Mouse (Mus musculus): ENCODE measurements around the gene Nop53. TPM values are rescaled to one million over a fixed set of nuclear protein-coding genes. Genes with fewer than 3 reads are reported as not detected.

Nop53 gene
- polyA plus RNA-seq (2014; fragmentation: Nextera tagmentation; extraction: Ambion mirVana): 164 and 180 TPM in 2 replicates

GRCm38 (mm10) chr7:15945721-15946536, at the start of gene Nop53:
Nop53 (minus strand) TSS chr7:15946074.
- ATAC-seq (ENCODE audit: low read depth) (peak; percentile 91), DNase-seq (ENCODE audit: low spot score) (peak; percentile 99)
- Histone ChIP-seq H3K4me3 (ENCODE audit: low read depth, low read length) (peak within 1 kb of the TSS; percentile 72), H3K27ac (replicated peaks; ENCODE audit: low read depth, low read length) (peak within 1 kb of the TSS; percentile 96), H3K4me1 (ENCODE audit: control insufficient read depth, insufficient read depth, low read length) (peaks cover 8% of the 10 kb centered on the region), H3K9me3 (ENCODE audit: control insufficient read depth, low read length) (no peaks in the 10 kb centered on the region), H3K27me3 (replicated peaks; ENCODE audit: control insufficient read depth, insufficient read depth, low read length) (no peaks in the 10 kb centered on the region), H3K4me2 (ENCODE audit: low read depth, low read length) (peak within 1 kb of the TSS; percentile 95), H3K9ac (ENCODE audit: low read depth, low read length) (peak within 1 kb of the TSS; percentile 85), H3K36me3 (ENCODE audit: control insufficient read depth, insufficient read depth, low read length) (peaks cover 55% of the 10 kb centered on the region)
- WGBS: 2% methylated on average over 51 of the region's 59 CpGs

GRCm38 (mm10) chr7:15993789-15994188, 47.9 kb upstream of the Nop53 start:
- no peak overlapping the region for H3K9ac ChIP-seq (ENCODE audit: low read depth, low read length)
- H3K27ac ChIP-seq (replicated peaks; ENCODE audit: low read depth, low read length): no peak overlapping the region
- DNase-seq (ENCODE audit: low spot score) (no peak), ATAC-seq (ENCODE audit: low read depth) (no peak)
- no peak overlapping the region for H3K4me2 ChIP-seq (ENCODE audit: low read depth, low read length)
- H3K9me3 ChIP-seq (ENCODE audit: control insufficient read depth, low read length): no peaks in the 10 kb centered on the region
- WGBS: 91% methylated on average over 4 of the region's 4 CpGs
- no peak overlapping the region for H3K4me3 ChIP-seq (ENCODE audit: low read depth, low read length)
- no peaks in the 10 kb centered on the region for H3K27me3 ChIP-seq (replicated peaks; ENCODE audit: control insufficient read depth, insufficient read depth, low read length)
- no peaks in the 10 kb centered on the region for H3K4me1 ChIP-seq (ENCODE audit: control insufficient read depth, insufficient read depth, low read length)
- peaks cover 80% of the 10 kb centered on the region for H3K36me3 ChIP-seq (ENCODE audit: control insufficient read depth, insufficient read depth, low read length)

- H3K9me3 ChIP-seq (ENCODE audit: control insufficient read depth, low read length): no peaks in the 10 kb centered on the region
- peaks cover 84% of the 10 kb centered on the region for H3K36me3 ChIP-seq (ENCODE audit: control insufficient read depth, insufficient read depth, low read length)
- no peak overlapping the region for H3K4me3 ChIP-seq (ENCODE audit: low read depth, low read length)
- DNase-seq (ENCODE audit: low spot score) (no peak), ATAC-seq (ENCODE audit: low read depth) (no peak)
- H3K9ac ChIP-seq (ENCODE audit: low read depth, low read length): no peak overlapping the region
- no peak overlapping the region for H3K4me2 ChIP-seq (ENCODE audit: low read depth, low read length)
- H3K4me1 ChIP-seq (ENCODE audit: control insufficient read depth, insufficient read depth, low read length): no peaks in the 10 kb centered on the region
- WGBS: 92% methylated on average over 3 of the region's 3 CpGs
- no peak overlapping the region for H3K27ac ChIP-seq (replicated peaks; ENCODE audit: low read depth, low read length)
- no peaks in the 10 kb centered on the region for H3K27me3 ChIP-seq (replicated peaks; ENCODE audit: control insufficient read depth, insufficient read depth, low read length)
Measured at GRCm38 (mm10) chr7:15993152-15993551, 47.3 kb upstream of the Nop53 start.

GRCm38 (mm10) chr7:15991764-15992163, 45.9 kb upstream of the Nop53 start:
- Histone ChIP-seq H3K36me3 (ENCODE audit: control insufficient read depth, insufficient read depth, low read length) (peaks cover 84% of the 10 kb centered on the region), H3K4me2 (ENCODE audit: low read depth, low read length) (no peak overlapping the region), H3K27ac (replicated peaks; ENCODE audit: low read depth, low read length) (no peak overlapping the region), H3K4me1 (ENCODE audit: control insufficient read depth, insufficient read depth, low read length) (no peaks in the 10 kb centered on the region), H3K27me3 (replicated peaks; ENCODE audit: control insufficient read depth, insufficient read depth, low read length) (no peaks in the 10 kb centered on the region), H3K9ac (ENCODE audit: low read depth, low read length) (no peak overlapping the region), H3K9me3 (ENCODE audit: control insufficient read depth, low read length) (no peaks in the 10 kb centered on the region), H3K4me3 (ENCODE audit: low read depth, low read length) (no peak overlapping the region)
- 96% methylated on average over 3 of the region's 3 CpGs for WGBS
- ATAC-seq (ENCODE audit: low read depth) (no peak), DNase-seq (ENCODE audit: low spot score) (no peak)

- H3K36me3 ChIP-seq (ENCODE audit: control insufficient read depth, insufficient read depth, low read length): peaks cover 74% of the 10 kb centered on the region
- no peak overlapping the region for H3K27ac ChIP-seq (replicated peaks; ENCODE audit: low read depth, low read length)
- no peak for DNase-seq (ENCODE audit: low spot score)
- no peak overlapping the region for H3K9ac ChIP-seq (ENCODE audit: low read depth, low read length)
- H3K27me3 ChIP-seq (replicated peaks; ENCODE audit: control insufficient read depth, insufficient read depth, low read length): no peaks in the 10 kb centered on the region
- ATAC-seq (ENCODE audit: low read depth): no peak
- H3K4me2 ChIP-seq (ENCODE audit: low read depth, low read length): no peak overlapping the region
- 97% methylated on average over 11 of the region's 16 CpGs for WGBS
- no peak overlapping the region for H3K4me3 ChIP-seq (ENCODE audit: low read depth, low read length)
- no peaks in the 10 kb centered on the region for H3K9me3 ChIP-seq (ENCODE audit: control insufficient read depth, low read length)
- no peaks in the 10 kb centered on the region for H3K4me1 ChIP-seq (ENCODE audit: control insufficient read depth, insufficient read depth, low read length)
Measured at GRCm38 (mm10) chr7:15987661-15988356, 41.9 kb upstream of the Nop53 start.

- Histone ChIP-seq H3K9ac (ENCODE audit: low read depth, low read length) (no peak overlapping the region), H3K4me1 (ENCODE audit: control insufficient read depth, insufficient read depth, low read length) (no peaks in the 10 kb centered on the region), H3K27ac (replicated peaks; ENCODE audit: low read depth, low read length) (no peak overlapping the region), H3K9me3 (ENCODE audit: control insufficient read depth, low read length) (no peaks in the 10 kb centered on the region), H3K27me3 (replicated peaks; ENCODE audit: control insufficient read depth, insufficient read depth, low read length) (no peaks in the 10 kb centered on the region), H3K36me3 (ENCODE audit: control insufficient read depth, insufficient read depth, low read length) (peaks cover 66% of the 10 kb centered on the region), H3K4me2 (ENCODE audit: low read depth, low read length) (no peak overlapping the region), H3K4me3 (ENCODE audit: low read depth, low read length) (no peak overlapping the region)
- WGBS: 40% methylated on average over 4 of the region's 4 CpGs
- DNase-seq (ENCODE audit: low spot score) (peak; percentile 62), ATAC-seq (ENCODE audit: low read depth) (no peak)
Measured at GRCm38 (mm10) chr7:15982729-15983407, 37.0 kb upstream of the Nop53 start.

- H3K4me3 ChIP-seq (ENCODE audit: low read depth, low read length): no peak overlapping the region
- no peak overlapping the region for H3K27ac ChIP-seq (replicated peaks; ENCODE audit: low read depth, low read length)
- no peaks in the 10 kb centered on the region for H3K9me3 ChIP-seq (ENCODE audit: control insufficient read depth, low read length)
- H3K27me3 ChIP-seq (replicated peaks; ENCODE audit: control insufficient read depth, insufficient read depth, low read length): no peaks in the 10 kb centered on the region
- no peak for ATAC-seq (ENCODE audit: low read depth)
- no peak overlapping the region for H3K9ac ChIP-seq (ENCODE audit: low read depth, low read length)
- H3K36me3 ChIP-seq (ENCODE audit: control insufficient read depth, insufficient read depth, low read length): peaks cover 63% of the 10 kb centered on the region
- WGBS: 79% methylated on average over 4 of the region's 4 CpGs
- H3K4me1 ChIP-seq (ENCODE audit: control insufficient read depth, insufficient read depth, low read length): no peaks in the 10 kb centered on the region
- H3K4me2 ChIP-seq (ENCODE audit: low read depth, low read length): no peak overlapping the region
- DNase-seq (ENCODE audit: low spot score): no peak
Measured at GRCm38 (mm10) chr7:15981538-15981937, 35.7 kb upstream of the Nop53 start.

GRCm38 (mm10) chr7:15980246-15980645, 34.4 kb upstream of the Nop53 start:
- ATAC-seq (ENCODE audit: low read depth): no peak
- Histone ChIP-seq H3K4me3 (ENCODE audit: low read depth, low read length) (no peak overlapping the region), H3K4me2 (ENCODE audit: low read depth, low read length) (no peak overlapping the region), H3K9me3 (ENCODE audit: control insufficient read depth, low read length) (no peaks in the 10 kb centered on the region), H3K4me1 (ENCODE audit: control insufficient read depth, insufficient read depth, low read length) (no peaks in the 10 kb centered on the region), H3K27ac (replicated peaks; ENCODE audit: low read depth, low read length) (no peak overlapping the region), H3K36me3 (ENCODE audit: control insufficient read depth, insufficient read depth, low read length) (peaks cover 57% of the 10 kb centered on the region), H3K9ac (ENCODE audit: low read depth, low read length) (no peak overlapping the region), H3K27me3 (replicated peaks; ENCODE audit: control insufficient read depth, insufficient read depth, low read length) (no peaks in the 10 kb centered on the region)
- 88% methylated on average over 8 of the region's 8 CpGs for WGBS
- DNase-seq (ENCODE audit: low spot score): no peak
